Mouse (Mus musculus): ENCODE data around the gene Ngdn. TPM values are rescaled to one million over a fixed set of nuclear protein-coding genes. Genes with fewer than 3 reads are reported as not detected.
"Not testable (repeated sequence)": the region's sequence is repeated elsewhere in the genome, so short reads cannot be mapped to it uniquely, and the experiment has no call there.

Ngdn gene
- polyA plus RNA-seq, 1 experiment = 15.5 TPM

GRCm38 (mm10) chr14:55029034-55029698 lies 13.9 kb downstream of the Ngdn start:
- Histone ChIP-seq H3K4me3 (ENCODE audit: insufficient read depth, low read depth, low read length) (no peak overlapping the region), H3K36me3 (ENCODE audit: control insufficient read depth, insufficient read depth, low read length) (peaks cover 2% of the 10 kb centered on the region), H3K27ac (ENCODE audit: insufficient read depth, low read depth, low read length) (no peak overlapping the region), H3K4me1 (ENCODE audit: control insufficient read depth, insufficient read depth, low read length) (no peaks in the 10 kb centered on the region), H3K27me3 (replicated peaks; ENCODE audit: control insufficient read depth, insufficient read depth, low read length) (no peaks in the 10 kb centered on the region)
- WGBS = 32% methylated on average over 11 of the region's 11 CpGs
- TF ChIP-seq CTCF (conservative IDR thresholded peaks at IDR 0.05; ENCODE audit: insufficient read depth, insufficient read length, low read depth, low read length) (peak; percentile 48), POLR2A (IDR thresholded peaks at IDR 0.05; ENCODE audit: low read depth, low read length) (no peak)
- no peak for DNase-seq

GRCm38 (mm10) chr14:55032695-55033225 lies 17.5 kb downstream of the Ngdn start:
- Histone ChIP-seq H3K4me1 (ENCODE audit: control insufficient read depth, insufficient read depth, low read length) (no peaks in the 10 kb centered on the region), H3K27me3 (replicated peaks; ENCODE audit: control insufficient read depth, insufficient read depth, low read length) (no peaks in the 10 kb centered on the region), H3K36me3 (ENCODE audit: control insufficient read depth, insufficient read depth, low read length) (no peaks in the 10 kb centered on the region), H3K4me3 (ENCODE audit: insufficient read depth, low read depth, low read length) (no peak overlapping the region), H3K27ac (ENCODE audit: insufficient read depth, low read depth, low read length) (no peak overlapping the region)
- TF ChIP-seq CTCF (conservative IDR thresholded peaks at IDR 0.05; ENCODE audit: insufficient read depth, insufficient read length, low read depth, low read length) (no peak), POLR2A (IDR thresholded peaks at IDR 0.05; ENCODE audit: low read depth, low read length) (no peak)
- 47% methylated on average over 19 of the region's 19 CpGs for WGBS
- DNase-seq = no peak

GRCm38 (mm10) chr14:55043694-55044093 lies 28.4 kb downstream of the Ngdn start:
- WGBS = 89% methylated on average over 1 of the region's 2 CpGs
- not testable (repeated sequence) for H3K27me3 ChIP-seq (replicated peaks; ENCODE audit: control insufficient read depth, insufficient read depth, low read length); H3K36me3 ChIP-seq (ENCODE audit: control insufficient read depth, insufficient read depth, low read length); H3K4me1 ChIP-seq (ENCODE audit: control insufficient read depth, insufficient read depth, low read length); DNase-seq; H3K27ac ChIP-seq (ENCODE audit: insufficient read depth, low read depth, low read length); H3K4me3 ChIP-seq (ENCODE audit: insufficient read depth, low read depth, low read length)

GRCm38 (mm10) chr14:55047971-55048531 lies 32.8 kb downstream of the Ngdn start:
- no peaks in the 10 kb centered on the region for H3K4me1 ChIP-seq (ENCODE audit: control insufficient read depth, insufficient read depth, low read length)
- no peak overlapping the region for H3K27ac ChIP-seq (ENCODE audit: insufficient read depth, low read depth, low read length)
- H3K27me3 ChIP-seq (replicated peaks; ENCODE audit: control insufficient read depth, insufficient read depth, low read length) = no peaks in the 10 kb centered on the region
- H3K36me3 ChIP-seq (ENCODE audit: control insufficient read depth, insufficient read depth, low read length) = no peaks in the 10 kb centered on the region
- H3K4me3 ChIP-seq (ENCODE audit: insufficient read depth, low read depth, low read length) = no peak overlapping the region
- no peak for DNase-seq
- WGBS = 71% methylated on average over 2 of the region's 2 CpGs
- no peak for TF ChIP-seq CTCF (conservative IDR thresholded peaks at IDR 0.05; ENCODE audit: insufficient read depth, insufficient read length, low read depth, low read length)
- no peak for TF ChIP-seq POLR2A (IDR thresholded peaks at IDR 0.05; ENCODE audit: low read depth, low read length)

- 55% methylated on average over 9 of the region's 9 CpGs for WGBS
- no peak overlapping the region for H3K4me3 ChIP-seq (ENCODE audit: insufficient read depth, low read depth, low read length)
- TF ChIP-seq POLR2A (IDR thresholded peaks at IDR 0.05; ENCODE audit: low read depth, low read length) = no peak
- TF ChIP-seq CTCF (conservative IDR thresholded peaks at IDR 0.05; ENCODE audit: insufficient read depth, insufficient read length, low read depth, low read length) = no peak
- H3K4me1 ChIP-seq (ENCODE audit: control insufficient read depth, insufficient read depth, low read length) = no peaks in the 10 kb centered on the region
- no peak overlapping the region for H3K27ac ChIP-seq (ENCODE audit: insufficient read depth, low read depth, low read length)
- DNase-seq = peak; percentile 14
- no peaks in the 10 kb centered on the region for H3K27me3 ChIP-seq (replicated peaks; ENCODE audit: control insufficient read depth, insufficient read depth, low read length)
- H3K36me3 ChIP-seq (ENCODE audit: control insufficient read depth, insufficient read depth, low read length) = no peaks in the 10 kb centered on the region
These were observed 37.2 kb downstream of the Ngdn start for GRCm38 (mm10) chr14:55052496-55052895.

- H3K36me3 ChIP-seq (ENCODE audit: control insufficient read depth, insufficient read depth, low read length) = no peaks in the 10 kb centered on the region
- DNase-seq = no peak
- no peak for TF ChIP-seq CTCF (conservative IDR thresholded peaks at IDR 0.05; ENCODE audit: insufficient read depth, insufficient read length, low read depth, low read length)
- no peak for TF ChIP-seq POLR2A (IDR thresholded peaks at IDR 0.05; ENCODE audit: low read depth, low read length)
- no peaks in the 10 kb centered on the region for H3K4me1 ChIP-seq (ENCODE audit: control insufficient read depth, insufficient read depth, low read length)
- no peak overlapping the region for H3K27ac ChIP-seq (ENCODE audit: insufficient read depth, low read depth, low read length)
- WGBS = 73% methylated on average over 4 of the region's 4 CpGs
- H3K4me3 ChIP-seq (ENCODE audit: insufficient read depth, low read depth, low read length) = no peak overlapping the region
- H3K27me3 ChIP-seq (replicated peaks; ENCODE audit: control insufficient read depth, insufficient read depth, low read length) = no peaks in the 10 kb centered on the region
These were observed 37.8 kb downstream of the Ngdn start for GRCm38 (mm10) chr14:55053050-55053449.

GRCm38 (mm10) chr14:55053708-55054190 lies 38.5 kb downstream of the Ngdn start:
- Histone ChIP-seq H3K4me1 (ENCODE audit: control insufficient read depth, insufficient read depth, low read length) (no peaks in the 10 kb centered on the region), H3K36me3 (ENCODE audit: control insufficient read depth, insufficient read depth, low read length) (no peaks in the 10 kb centered on the region), H3K27me3 (replicated peaks; ENCODE audit: control insufficient read depth, insufficient read depth, low read length) (no peaks in the 10 kb centered on the region), H3K27ac (ENCODE audit: insufficient read depth, low read depth, low read length) (no peak overlapping the region), H3K4me3 (ENCODE audit: insufficient read depth, low read depth, low read length) (no peak overlapping the region)
- 71% methylated on average over 17 of the region's 17 CpGs for WGBS
- no peak for TF ChIP-seq CTCF (conservative IDR thresholded peaks at IDR 0.05; ENCODE audit: insufficient read depth, insufficient read length, low read depth, low read length)
- no peak for TF ChIP-seq POLR2A (IDR thresholded peaks at IDR 0.05; ENCODE audit: low read depth, low read length)
- peak; percentile 60 for DNase-seq

Data from kidney, adult 2 months (tissue).